Mouse (Mus musculus): ENCODE results near the gene Xrcc1. TPM values are rescaled to one million over a fixed set of nuclear protein-coding genes. Genes with fewer than 3 reads are reported as not detected.

Xrcc1 gene
- polyA plus RNA-seq, 1 experiment from 2014 or later = 55.0 TPM

DNA sequence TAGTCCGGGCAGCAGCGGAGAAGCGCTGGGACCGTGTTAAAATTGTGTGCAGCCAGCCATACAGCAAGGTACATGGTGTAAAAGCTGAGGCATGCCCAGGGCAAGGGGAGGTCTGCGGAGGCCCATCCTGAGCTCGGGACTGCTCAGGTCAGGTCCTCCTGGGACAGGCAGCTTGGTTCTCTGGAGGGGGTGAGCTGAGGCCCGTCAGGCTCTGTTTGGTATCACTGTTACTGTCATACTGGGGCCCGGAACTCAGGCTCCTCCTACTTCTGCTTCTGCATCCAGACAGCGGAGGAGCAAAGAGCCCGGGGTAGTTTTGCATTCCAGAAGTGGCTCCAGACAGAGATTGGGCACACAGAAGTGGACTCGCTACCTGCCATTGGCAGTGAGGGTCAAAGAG lies 19.5 kb downstream of the Xrcc1 start:
- ATAC-seq (ENCODE audit: low FRiP score, low TSS enrichment) (no peak), DNase-seq (no peak)
- Histone ChIP-seq H3K27ac (replicated peaks; ENCODE audit: low read depth, low read length) (no peak overlapping the region), H3K9me3 (ENCODE audit: control insufficient read depth, low read length) (no peaks in the 10 kb centered on the region), H3K4me2 (ENCODE audit: low read length) (no peak overlapping the region), H3K9ac (replicated peaks; ENCODE audit: low read length) (no peak overlapping the region), H3K36me3 (ENCODE audit: control insufficient read depth, insufficient read depth, low read length) (peaks cover 55% of the 10 kb centered on the region), H3K27me3 (ENCODE audit: control insufficient read depth, insufficient read depth, low read length) (no peaks in the 10 kb centered on the region), H3K4me3 (replicated peaks; ENCODE audit: low read depth, low read length) (no peak overlapping the region), H3K4me1 (ENCODE audit: control insufficient read depth, insufficient read depth, low read length) (no peaks in the 10 kb centered on the region)
- WGBS = 98% methylated on average over 11 of the region's 11 CpGs

DNA sequence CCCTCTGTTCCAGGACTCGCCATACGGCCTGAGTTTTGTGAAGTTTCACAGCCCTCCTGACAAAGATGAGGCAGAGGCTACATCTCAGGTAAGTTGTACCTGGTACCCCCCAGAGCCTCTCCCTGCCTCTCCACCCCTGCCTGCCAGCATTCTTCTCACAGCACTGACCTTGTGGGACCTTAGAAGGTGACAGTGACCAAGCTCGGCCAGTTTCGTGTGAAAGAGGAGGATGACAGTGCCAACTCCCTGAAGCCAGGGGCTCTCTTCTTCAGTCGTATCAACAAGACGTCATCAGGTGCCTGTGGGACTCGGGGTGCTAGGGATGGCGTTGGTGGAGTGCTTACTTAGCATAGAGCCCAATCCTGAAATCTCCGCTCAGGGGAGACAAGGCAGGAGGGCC lies 20.1 kb downstream of the Xrcc1 start:
- Histone ChIP-seq H3K36me3 (ENCODE audit: control insufficient read depth, insufficient read depth, low read length) (peaks cover 55% of the 10 kb centered on the region), H3K27ac (replicated peaks; ENCODE audit: low read depth, low read length) (no peak overlapping the region), H3K4me3 (replicated peaks; ENCODE audit: low read depth, low read length) (no peak overlapping the region), H3K9ac (replicated peaks; ENCODE audit: low read length) (no peak overlapping the region), H3K4me2 (ENCODE audit: low read length) (no peak overlapping the region), H3K4me1 (ENCODE audit: control insufficient read depth, insufficient read depth, low read length) (no peaks in the 10 kb centered on the region), H3K9me3 (ENCODE audit: control insufficient read depth, low read length) (no peaks in the 10 kb centered on the region), H3K27me3 (ENCODE audit: control insufficient read depth, insufficient read depth, low read length) (no peaks in the 10 kb centered on the region)
- ATAC-seq (ENCODE audit: low FRiP score, low TSS enrichment) = no peak
- DNase-seq = no peak
- WGBS = 94% methylated on average over 9 of the region's 9 CpGs

DNA sequence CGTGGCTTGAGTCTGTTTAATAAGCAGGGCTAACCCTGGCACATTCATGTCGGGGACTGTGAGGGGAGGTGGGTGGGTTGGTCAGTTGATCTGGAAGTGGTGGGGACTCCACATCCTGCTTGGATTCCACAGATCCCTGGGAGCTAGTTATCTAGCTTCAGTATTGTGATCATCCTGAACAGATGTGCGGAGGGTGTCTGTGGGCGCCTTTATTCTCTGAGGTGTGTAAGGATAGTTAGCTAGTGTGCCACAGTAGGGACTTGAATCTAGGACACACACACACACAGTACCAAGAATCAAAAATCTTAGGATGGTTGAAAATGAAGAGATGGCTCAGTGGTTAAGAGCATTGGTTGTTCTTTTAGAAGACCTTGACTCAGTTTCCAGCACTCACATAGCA lies 22.4 kb downstream of the Xrcc1 start:
- Histone ChIP-seq H3K4me2 (ENCODE audit: low read length) (no peak overlapping the region), H3K36me3 (ENCODE audit: control insufficient read depth, insufficient read depth, low read length) (peaks cover 58% of the 10 kb centered on the region), H3K27ac (replicated peaks; ENCODE audit: low read depth, low read length) (no peak overlapping the region), H3K9ac (replicated peaks; ENCODE audit: low read length) (no peak overlapping the region), H3K27me3 (ENCODE audit: control insufficient read depth, insufficient read depth, low read length) (no peaks in the 10 kb centered on the region), H3K9me3 (ENCODE audit: control insufficient read depth, low read length) (no peaks in the 10 kb centered on the region), H3K4me1 (ENCODE audit: control insufficient read depth, insufficient read depth, low read length) (no peaks in the 10 kb centered on the region), H3K4me3 (replicated peaks; ENCODE audit: low read depth, low read length) (no peak overlapping the region)
- DNase-seq = no peak
- ATAC-seq (ENCODE audit: low FRiP score, low TSS enrichment) = no peak
- WGBS = 85% methylated on average over 4 of the region's 4 CpGs

DNA sequence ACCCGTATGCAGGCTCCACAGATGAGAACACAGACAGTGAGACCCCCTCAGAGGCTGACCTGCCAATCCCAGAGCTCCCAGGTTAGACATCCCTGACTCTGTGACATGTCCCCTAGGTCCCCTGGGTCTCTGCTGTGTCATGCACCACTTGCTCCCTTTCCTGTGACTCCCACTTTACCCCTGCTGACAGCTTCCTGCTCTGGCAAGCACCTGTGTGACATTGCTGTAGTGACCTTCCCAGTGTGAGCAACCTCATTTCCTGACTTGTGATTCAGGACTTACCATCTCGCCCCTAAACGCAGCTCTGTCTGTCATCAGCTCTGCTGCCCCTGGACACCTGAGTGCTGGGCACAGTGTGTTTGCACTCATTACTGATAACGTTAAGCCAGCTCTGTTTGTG lies 25.0 kb downstream of the Xrcc1 start:
- DNase-seq (no peak), ATAC-seq (ENCODE audit: low FRiP score, low TSS enrichment) (no peak)
- H3K4me1 ChIP-seq (ENCODE audit: control insufficient read depth, insufficient read depth, low read length) = no peaks in the 10 kb centered on the region
- no peaks in the 10 kb centered on the region for H3K9me3 ChIP-seq (ENCODE audit: control insufficient read depth, low read length)
- no peak overlapping the region for H3K9ac ChIP-seq (replicated peaks; ENCODE audit: low read length)
- 87% methylated on average over 4 of the region's 4 CpGs for WGBS
- no peak overlapping the region for H3K27ac ChIP-seq (replicated peaks; ENCODE audit: low read depth, low read length)
- H3K4me3 ChIP-seq (replicated peaks; ENCODE audit: low read depth, low read length) = no peak overlapping the region
- H3K4me2 ChIP-seq (ENCODE audit: low read length) = no peak overlapping the region
- peaks cover 50% of the 10 kb centered on the region for H3K36me3 ChIP-seq (ENCODE audit: control insufficient read depth, insufficient read depth, low read length)
- no peaks in the 10 kb centered on the region for H3K27me3 ChIP-seq (ENCODE audit: control insufficient read depth, insufficient read depth, low read length)

DNA sequence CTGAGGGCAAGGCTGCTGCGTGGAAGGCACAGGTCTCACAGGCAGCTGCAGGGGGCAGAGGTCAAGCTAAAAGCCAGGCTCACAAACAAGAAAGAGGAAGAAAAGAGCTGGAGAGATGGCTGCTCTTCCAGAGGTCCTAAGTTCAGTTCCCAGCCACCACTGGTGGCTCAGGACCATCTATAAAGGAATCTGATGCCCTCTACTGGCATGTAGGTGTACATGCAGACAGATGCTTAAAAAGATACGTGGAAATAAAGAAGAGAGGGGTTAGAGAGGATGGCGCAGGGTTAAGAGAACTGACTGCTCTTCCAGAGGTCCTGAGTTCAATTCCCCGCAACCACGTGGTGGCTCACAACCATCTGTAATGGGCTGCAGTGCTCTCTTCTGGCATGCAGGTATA lies 26.4 kb downstream of the Xrcc1 start:
- H3K4me2 ChIP-seq (ENCODE audit: low read length) = no peak overlapping the region
- H3K4me1 ChIP-seq (ENCODE audit: control insufficient read depth, insufficient read depth, low read length) = no peaks in the 10 kb centered on the region
- H3K9ac ChIP-seq (replicated peaks; ENCODE audit: low read length) = no peak overlapping the region
- H3K36me3 ChIP-seq (ENCODE audit: control insufficient read depth, insufficient read depth, low read length) = peaks cover 37% of the 10 kb centered on the region
- WGBS = 48% methylated on average over 5 of the region's 5 CpGs
- H3K27ac ChIP-seq (replicated peaks; ENCODE audit: low read depth, low read length) = no peak overlapping the region
- H3K9me3 ChIP-seq (ENCODE audit: control insufficient read depth, low read length) = no peaks in the 10 kb centered on the region
- H3K4me3 ChIP-seq (replicated peaks; ENCODE audit: low read depth, low read length) = no peak overlapping the region
- ATAC-seq (ENCODE audit: low FRiP score, low TSS enrichment) (no peak), DNase-seq (peak; percentile 40)
- no peaks in the 10 kb centered on the region for H3K27me3 ChIP-seq (ENCODE audit: control insufficient read depth, insufficient read depth, low read length)

DNA sequence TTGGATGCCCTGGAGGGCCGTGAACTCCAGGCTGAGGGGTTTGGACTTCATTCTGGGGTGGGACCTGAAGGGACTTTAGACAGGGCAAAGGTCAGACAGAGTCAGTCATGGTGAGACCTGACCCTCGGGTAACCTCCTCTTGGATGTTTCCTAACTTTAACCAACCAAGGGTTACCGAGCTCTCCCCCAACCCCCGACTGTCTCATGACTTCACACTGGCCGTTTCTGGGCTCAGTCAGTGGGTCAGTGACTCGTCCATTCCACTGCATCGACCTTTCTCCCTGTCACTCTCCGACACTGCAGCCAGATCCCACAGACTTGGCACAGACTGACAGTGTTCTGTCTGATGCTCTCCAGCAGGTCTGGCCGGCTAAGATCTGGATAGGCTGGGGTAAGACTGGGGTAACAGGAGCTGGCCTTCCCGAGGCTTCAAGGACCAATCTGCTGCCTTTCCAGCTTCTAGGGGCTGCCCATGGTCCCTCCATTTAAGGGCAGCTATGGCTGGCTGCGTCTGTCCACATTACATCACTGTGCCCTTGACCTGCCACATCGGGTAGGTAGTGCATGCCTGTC lies 28.2 kb downstream of the Xrcc1 start:
- 71% methylated on average over 12 of the region's 12 CpGs for WGBS
- ATAC-seq (ENCODE audit: low FRiP score, low TSS enrichment) = no peak
- Histone ChIP-seq H3K4me1 (ENCODE audit: control insufficient read depth, insufficient read depth, low read length) (no peaks in the 10 kb centered on the region), H3K9me3 (ENCODE audit: control insufficient read depth, low read length) (no peaks in the 10 kb centered on the region), H3K27me3 (ENCODE audit: control insufficient read depth, insufficient read depth, low read length) (no peaks in the 10 kb centered on the region), H3K4me3 (replicated peaks; ENCODE audit: low read depth, low read length) (no peak overlapping the region), H3K9ac (replicated peaks; ENCODE audit: low read length) (no peak overlapping the region), H3K4me2 (ENCODE audit: low read length) (no peak overlapping the region), H3K27ac (replicated peaks; ENCODE audit: low read depth, low read length) (no peak overlapping the region), H3K36me3 (ENCODE audit: control insufficient read depth, insufficient read depth, low read length) (peaks cover 20% of the 10 kb centered on the region; the same call in 1 of the 2 replicates)
- DNase-seq = no peak

DNA sequence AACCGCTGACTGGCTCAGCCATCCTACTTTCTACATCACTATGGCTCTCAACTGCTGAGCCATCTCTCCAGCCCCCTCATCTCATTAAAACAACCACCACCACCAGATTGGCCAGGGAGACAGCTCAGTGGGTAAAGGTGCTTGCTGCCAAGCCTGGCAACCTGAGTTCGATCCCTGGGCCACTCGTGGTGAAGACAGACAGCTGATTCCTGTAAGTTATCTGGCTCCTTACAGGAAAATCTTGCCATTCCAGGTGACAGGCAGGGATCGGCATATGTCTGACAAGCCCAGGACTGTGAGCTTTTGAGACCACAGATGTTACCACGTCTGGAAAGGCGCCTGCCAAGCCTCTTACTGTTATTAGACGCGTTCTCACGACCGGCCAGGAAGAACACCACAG lies 31.7 kb downstream of the Xrcc1 start:
- ATAC-seq (ENCODE audit: low FRiP score, low TSS enrichment) (no peak), DNase-seq (no peak)
- Histone ChIP-seq H3K9ac (replicated peaks; ENCODE audit: low read length) (no peak overlapping the region), H3K4me3 (replicated peaks; ENCODE audit: low read depth, low read length) (no peak overlapping the region), H3K4me2 (ENCODE audit: low read length) (no peak overlapping the region), H3K27me3 (ENCODE audit: control insufficient read depth, insufficient read depth, low read length) (no peaks in the 10 kb centered on the region), H3K36me3 (ENCODE audit: control insufficient read depth, insufficient read depth, low read length) (0 out of 2 replicates have a peak, but pooled peaks cover 5% of the 10 kb centered on the region), H3K4me1 (ENCODE audit: control insufficient read depth, insufficient read depth, low read length) (no peaks in the 10 kb centered on the region), H3K9me3 (ENCODE audit: control insufficient read depth, low read length) (no peaks in the 10 kb centered on the region), H3K27ac (replicated peaks; ENCODE audit: low read depth, low read length) (no peak overlapping the region)
- WGBS = 95% methylated on average over 10 of the region's 10 CpGs

DNA sequence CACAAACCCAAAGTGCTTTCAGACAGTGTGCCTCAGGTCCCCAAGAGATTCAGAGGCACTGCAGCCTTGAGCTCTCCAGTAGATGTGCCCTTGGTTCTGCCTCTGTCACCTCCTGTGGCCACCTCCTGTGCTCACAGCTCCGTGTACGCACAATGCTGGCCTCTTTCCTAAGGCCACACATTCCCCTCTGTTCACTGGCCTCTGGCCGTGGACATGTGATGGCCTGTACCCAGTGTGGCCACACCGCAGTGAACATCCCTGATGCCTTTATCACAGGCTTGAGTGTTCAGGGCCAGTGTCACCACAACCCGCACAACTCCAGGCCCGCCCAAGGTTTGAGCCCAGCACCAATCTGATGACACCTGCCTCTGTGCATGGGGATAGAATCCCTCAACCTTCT lies 38.8 kb downstream of the Xrcc1 start:
- no peak overlapping the region for H3K4me3 ChIP-seq (replicated peaks; ENCODE audit: low read depth, low read length)
- DNase-seq (no peak), ATAC-seq (ENCODE audit: low FRiP score, low TSS enrichment) (no peak)
- H3K9me3 ChIP-seq (ENCODE audit: control insufficient read depth, low read length) = no peaks in the 10 kb centered on the region
- no peaks in the 10 kb centered on the region for H3K36me3 ChIP-seq (ENCODE audit: control insufficient read depth, insufficient read depth, low read length)
- H3K27ac ChIP-seq (replicated peaks; ENCODE audit: low read depth, low read length) = no peak overlapping the region
- no peaks in the 10 kb centered on the region for H3K4me1 ChIP-seq (ENCODE audit: control insufficient read depth, insufficient read depth, low read length)
- peaks cover 18% of the 10 kb centered on the region; the same call in 1 of the 2 replicates for H3K27me3 ChIP-seq (ENCODE audit: control insufficient read depth, insufficient read depth, low read length)
- H3K4me2 ChIP-seq (ENCODE audit: low read length) = no peak overlapping the region
- WGBS = 79% methylated on average over 6 of the region's 6 CpGs
- H3K9ac ChIP-seq (replicated peaks; ENCODE audit: low read length) = no peak overlapping the region

DNA sequence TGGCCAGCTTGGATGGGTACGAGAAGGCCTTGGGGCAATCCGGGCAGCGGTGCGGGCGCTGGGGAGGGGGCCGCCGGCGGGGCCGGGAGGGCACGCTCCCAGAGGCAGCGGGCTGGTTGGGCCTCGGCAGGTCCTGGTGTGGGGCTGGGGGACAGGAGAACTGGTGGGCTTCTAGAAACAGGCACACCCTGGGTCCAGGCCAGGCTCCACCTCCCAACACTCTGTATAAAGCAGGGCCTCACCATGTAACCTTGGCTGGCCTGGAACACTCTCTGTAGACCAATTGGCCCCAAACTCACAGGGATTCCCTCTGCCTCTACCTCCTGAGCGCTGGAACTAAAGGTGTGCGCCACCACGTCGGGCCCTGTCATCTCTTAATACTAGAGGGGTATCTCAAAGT lies 39.9 kb downstream of the Xrcc1 start:
- no peak for DNase-seq
- no peak overlapping the region for H3K4me3 ChIP-seq (replicated peaks; ENCODE audit: low read depth, low read length)
- peaks cover 18% of the 10 kb centered on the region; the same call in 1 of the 2 replicates for H3K27me3 ChIP-seq (ENCODE audit: control insufficient read depth, insufficient read depth, low read length)
- ATAC-seq (ENCODE audit: low FRiP score, low TSS enrichment) = no peak
- no peak overlapping the region for H3K4me2 ChIP-seq (ENCODE audit: low read length)
- H3K9me3 ChIP-seq (ENCODE audit: control insufficient read depth, low read length) = no peaks in the 10 kb centered on the region
- no peaks in the 10 kb centered on the region for H3K4me1 ChIP-seq (ENCODE audit: control insufficient read depth, insufficient read depth, low read length)
- H3K27ac ChIP-seq (replicated peaks; ENCODE audit: low read depth, low read length) = no peak overlapping the region
- H3K9ac ChIP-seq (replicated peaks; ENCODE audit: low read length) = no peak overlapping the region
- no peaks in the 10 kb centered on the region for H3K36me3 ChIP-seq (ENCODE audit: control insufficient read depth, insufficient read depth, low read length)
- WGBS = 40% methylated on average over 16 of the region's 16 CpGs
